Mouse (Mus musculus) cortical plate, adult 2 months (tissue): ENCODE data around the gene Olfr881. TPM values are rescaled to one million over a fixed set of nuclear protein-coding genes. Genes with fewer than 3 reads are reported as not detected.

Experiments
- H3K27ac ChIP-seq: fragments of 200-500 bp; 2 replicates; pipeline ENCODE4 v1.5.1; 2012; ENCODE audit warnings: low read length, control low read depth, inconsistent platforms; ENCODE audit not compliant: insufficient read depth
- H3K4me1 ChIP-seq: fragments of 200-500 bp; 2 replicates; pipeline ENCODE4 v1.6.1; 2011; ENCODE audit warnings: low read length; ENCODE audit not compliant: control insufficient read depth, insufficient read depth
- H3K4me3 ChIP-seq: fragments of 200-500 bp; 2 replicates; pipeline ENCODE4 v1.5.1; 2011; ENCODE audit warnings: mild to moderate bottlenecking, low read length, control low read depth; ENCODE audit not compliant: insufficient read depth
- CTCF ChIP-seq: fragments of 200-500 bp; IDR thresholded peaks from 2 replicates; pipeline ENCODE4 v1.5.1; 2011; ENCODE audit warnings: mild to moderate bottlenecking, control low read depth, low read length; ENCODE audit not compliant: insufficient read depth; ENCODE audit errors: extremely low read depth
- POLR2A ChIP-seq: fragments of 200-500 bp; IDR thresholded peaks from 2 replicates; pipeline ENCODE4 v1.6.1; 2011; ENCODE audit warnings: mild to moderate bottlenecking, low read length, control low read depth; ENCODE audit not compliant: insufficient read depth; ENCODE audit errors: extremely low read depth
- polyA plus RNA-seq: library from polyadenylated mRNA; depleted of rRNA; stranded (reverse); fragments of >200 nt; gene quantifications from 2 replicates; pipeline ENCODE4 v1.2.3, GENCODE M21; 2012; rRNA removed

The Olfr881 gene
- polyA plus RNA-seq, result 0.08 TPM in 1 of 2 replicates, not detected in the other

GRCm38 (mm10) chr9:37991525-37991924, at the start of gene Olfr881:
TSS of gene Olfr881 (plus strand) at chr9:37991825.
- H3K27ac ChIP-seq, result no peak within 1 kb of the TSS
- no peaks in the 10 kb centered on the region for H3K4me1 ChIP-seq
- no peak for TF ChIP-seq POLR2A
- no peak for TF ChIP-seq CTCF
- no peak within 1 kb of the TSS for H3K4me3 ChIP-seq

GRCm38 (mm10) chr9:37998581-37999204, 7.1 kb downstream of the Olfr881 start:
- no peaks in the 10 kb centered on the region for H3K4me1 ChIP-seq
- no peak for TF ChIP-seq CTCF
- no peak for TF ChIP-seq POLR2A
- no peak overlapping the region for H3K4me3 ChIP-seq
- no peak overlapping the region for H3K27ac ChIP-seq

GRCm38 (mm10) chr9:38000021-38000420, 8.4 kb downstream of the Olfr881 start:
- TF ChIP-seq POLR2A, result no peak
- TF ChIP-seq CTCF, result no peak
- Histone ChIP-seq H3K4me3 (no peak overlapping the region), H3K27ac (no peak overlapping the region), H3K4me1 (no peaks in the 10 kb centered on the region)

- Histone ChIP-seq H3K4me1 (no peaks in the 10 kb centered on the region), H3K4me3 (no peak within 1 kb of the TSS), H3K27ac (no peak within 1 kb of the TSS)
- TF ChIP-seq CTCF (no peak), POLR2A (no peak)
Measured at GRCm38 (mm10) chr9:38025508-38025907, 33.9 kb downstream of the Olfr881 start, which contains the start of gene Olfr883. TSS of gene Olfr883 (plus strand) at chr9:38025808.

Other genes with a start within 250 kb of the Olfr881 start
- gene Olfr874, start 246.7 kb upstream of the Olfr881 start, polyA plus RNA-seq, result not detected in 2 replicates
- not detected in 2 replicates for gene Olfr875, start 220.0 kb upstream of the Olfr881 start, polyA plus RNA-seq
- not detected in 2 replicates for gene Olfr876, start 188.8 kb upstream of the Olfr881 start, polyA plus RNA-seq
- 0.11 and 0.31 TPM in 2 replicates for gene Olfr877, start 137.6 kb upstream of the Olfr881 start, polyA plus RNA-seq
- 0.02 TPM in 1 of 2 replicates, not detected in the other for gene Olfr145, start 95.1 kb upstream of the Olfr881 start, polyA plus RNA-seq
- 0.23 and 0.26 TPM in 2 replicates for gene Olfr878, start 74.0 kb upstream of the Olfr881 start, polyA plus RNA-seq
- not detected in 2 replicates for gene Olfr883, start 34.0 kb downstream of the Olfr881 start, polyA plus RNA-seq
- not detected in 2 replicates for gene Olfr884, start 54.7 kb downstream of the Olfr881 start, polyA plus RNA-seq
- not detected in 2 replicates for gene Olfr885, start 69.5 kb downstream of the Olfr881 start, polyA plus RNA-seq
- gene Olfr887, start 92.2 kb downstream of the Olfr881 start, polyA plus RNA-seq, result not detected in 2 replicates
- gene Olfr888, start 116.3 kb downstream of the Olfr881 start, polyA plus RNA-seq, result not detected in 2 replicates
- not detected in 2 replicates for gene Olfr889, start 123.4 kb downstream of the Olfr881 start, polyA plus RNA-seq
- gene Olfr890, start 150.7 kb downstream of the Olfr881 start, polyA plus RNA-seq, result not detected in 2 replicates
- gene Olfr891, start 189.0 kb downstream of the Olfr881 start, polyA plus RNA-seq, result not detected in 2 replicates
- gene Olfr893, start 216.5 kb downstream of the Olfr881 start, polyA plus RNA-seq, result not detected in 2 replicates
- not detected in 2 replicates for gene Olfr894, start 226.2 kb downstream of the Olfr881 start, polyA plus RNA-seq